Mouse (Mus musculus): ENCODE measurements around the gene Ubtd1.

Gene Ubtd1

GRCm38 (mm10) chr19:42021681-42022541 is 40.3 kb downstream of the Ubtd1 start:
- no peak for DNase-seq (ENCODE audit: low read depth, low spot score)

- no peak for DNase-seq (ENCODE audit: low read depth, low spot score)
Observed at GRCm38 (mm10) chr19:42022542-42022848, 40.9 kb downstream of the Ubtd1 start.

- DNase-seq (ENCODE audit: low read depth, low spot score): peak; percentile 84
Observed at GRCm38 (mm10) chr19:42026158-42026557, 44.6 kb downstream of the Ubtd1 start.

GRCm38 (mm10) chr19:42031112-42031511 is 49.5 kb downstream of the Ubtd1 start:
- DNase-seq (ENCODE audit: low read depth, low spot score): no peak

GRCm38 (mm10) chr19:42033611-42034010 is 52.0 kb downstream of the Ubtd1 start:
- DNase-seq (ENCODE audit: low read depth, low spot score): no peak

- DNase-seq (ENCODE audit: low read depth, low spot score): no peak
Observed at GRCm38 (mm10) chr19:42034146-42034775, 52.7 kb downstream of the Ubtd1 start.

GRCm38 (mm10) chr19:42034881-42035455 is 53.4 kb downstream of the Ubtd1 start:
- DNase-seq (ENCODE audit: low read depth, low spot score): no peak

GRCm38 (mm10) chr19:42035456-42036248 is 54.1 kb downstream of the Ubtd1 start, which contains the start of gene Ankrd2:
Gene Ankrd2 (plus strand): TSS chr19:42036000.
- peak; percentile 83 for DNase-seq (ENCODE audit: low read depth, low spot score)

- DNase-seq (ENCODE audit: low read depth, low spot score): no peak
Observed at GRCm38 (mm10) chr19:42036357-42036756, 54.8 kb downstream of the Ubtd1 start.

GRCm38 (mm10) chr19:42037167-42037702 is 55.7 kb downstream of the Ubtd1 start:
- no peak for DNase-seq (ENCODE audit: low read depth, low spot score)

- no peak for DNase-seq (ENCODE audit: low read depth, low spot score)
Observed at GRCm38 (mm10) chr19:42038310-42038709, 56.7 kb downstream of the Ubtd1 start.

- DNase-seq (ENCODE audit: low read depth, low spot score): no peak
Observed at GRCm38 (mm10) chr19:42043988-42044387, 62.4 kb downstream of the Ubtd1 start.

- DNase-seq (ENCODE audit: low read depth, low spot score): peak; percentile 87
Observed at GRCm38 (mm10) chr19:42045269-42046102, 63.9 kb downstream of the Ubtd1 start, which contains the start of gene Hoga1. Gene Hoga1 (plus strand): TSS chr19:42045610.

GRCm38 (mm10) chr19:42050251-42050650 is 68.7 kb downstream of the Ubtd1 start:
- DNase-seq (ENCODE audit: low read depth, low spot score): no peak

GRCm38 (mm10) chr19:42051351-42051750 is 69.8 kb downstream of the Ubtd1 start:
- no peak for DNase-seq (ENCODE audit: low read depth, low spot score)

- no peak for DNase-seq (ENCODE audit: low read depth, low spot score)
Observed at GRCm38 (mm10) chr19:42051948-42052347, 70.4 kb downstream of the Ubtd1 start, which contains the start of gene 4933411K16Rik. Gene 4933411K16Rik (plus strand): TSS chr19:42052248.

GRCm38 (mm10) chr19:42054255-42054654 is 72.7 kb downstream of the Ubtd1 start:
- no peak for DNase-seq (ENCODE audit: low read depth, low spot score)

- no peak for DNase-seq (ENCODE audit: low read depth, low spot score)
Observed at GRCm38 (mm10) chr19:42055881-42056280, 74.3 kb downstream of the Ubtd1 start.

- no peak for DNase-seq (ENCODE audit: low read depth, low spot score)
Observed at GRCm38 (mm10) chr19:42056719-42057409, 75.3 kb downstream of the Ubtd1 start.

- no peak for DNase-seq (ENCODE audit: low read depth, low spot score)
Observed at GRCm38 (mm10) chr19:42058426-42058825, 76.9 kb downstream of the Ubtd1 start.
